Mouse (Mus musculus) small intestine, adult 2 months (tissue): ENCODE measurements around the gene Evpl.

Experiments used
- CTCF ChIP-seq: fragments of 200-500 bp; IDR thresholded peaks from 2 replicates; pipeline ENCODE4 v1.5.1; 2012; ENCODE audit warnings: low read depth, mild to moderate bottlenecking, control low read depth, inconsistent platforms, low read length, moderate library complexity, mixed read lengths; ENCODE audit not compliant: insufficient replicate concordance, insufficient read length; ENCODE audit errors: extremely low read depth
- POLR2A ChIP-seq: fragments of 200-500 bp; IDR thresholded peaks from 2 replicates; pipeline ENCODE4 v1.6.1; 2012; ENCODE audit warnings: low read depth, mild to moderate bottlenecking, control low read depth, inconsistent platforms, low read length, moderate library complexity

DNA sequence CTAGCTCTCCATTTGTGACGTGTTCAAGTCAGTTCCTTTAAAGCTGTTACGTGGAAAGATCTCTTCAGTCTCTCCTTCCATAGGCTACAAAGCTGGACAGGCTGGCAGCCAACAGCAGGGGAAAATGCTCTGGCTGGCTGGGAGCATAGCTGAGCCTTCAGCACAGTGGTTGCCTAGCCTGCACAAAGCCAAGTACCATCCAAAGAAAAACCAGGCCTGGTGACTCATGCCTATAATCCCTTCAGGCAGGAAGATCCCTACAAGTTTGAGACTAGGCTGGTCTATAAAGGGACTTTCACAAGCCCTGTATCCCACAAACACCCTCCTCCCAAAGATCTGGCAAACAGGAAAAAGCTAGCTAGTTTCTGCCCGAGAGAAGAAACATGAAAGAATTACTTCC is 52.0 kb downstream of the Evpl start:
- TF ChIP-seq CTCF = no peak
- TF ChIP-seq POLR2A = no peak
